Mouse (Mus musculus) heart, embryonic 15.5 days (tissue): ENCODE data around the gene Knstrn. TPM values are rescaled to one million over a fixed set of nuclear protein-coding genes. Genes with fewer than 3 reads are reported as not detected.

Source experiments
- ATAC-seq: fragments of 200-750 bp; cut with Nextera tagmentation; replicated peaks from 2 replicates; pipeline ENCODE4 v1.8.0; 2017; ENCODE audit warnings: low read depth, moderate TSS enrichment; ENCODE audit not compliant: insufficient number of reproducible peaks, insufficient read depth, low FRiP score
- H3K27ac ChIP-seq: fragments of 300-500 bp; sonication (generic); 2 replicates; pipeline ENCODE4 v1.5.1; 2015; ENCODE audit warnings: mild to moderate bottlenecking, inconsistent platforms
- H3K27me3 ChIP-seq: fragments of 300-500 bp; sonication (generic); 2 replicates; pipeline ENCODE4 v1.6.1; 2015; ENCODE audit warnings: inconsistent platforms
- H3K36me3 ChIP-seq: fragments of 300-500 bp; sonication (generic); 2 replicates; pipeline ENCODE4 v1.6.1; 2015; ENCODE audit warnings: mild to moderate bottlenecking, inconsistent platforms
- H3K4me1 ChIP-seq: fragments of 300-500 bp; sonication (generic); replicated peaks from 2 replicates; pipeline ENCODE4 v1.6.1; 2015; ENCODE audit warnings: inconsistent platforms
- H3K4me2 ChIP-seq: fragments of 300-500 bp; sonication (generic); 2 replicates; pipeline ENCODE4 v1.6.1; 2015; ENCODE audit warnings: inconsistent platforms, mild to moderate bottlenecking, moderate library complexity
- H3K4me3 ChIP-seq: fragments of 300-500 bp; sonication (generic); 2 replicates; pipeline ENCODE4 v1.5.1; 2015; ENCODE audit warnings: mild to moderate bottlenecking, inconsistent platforms
- H3K9ac ChIP-seq: fragments of 300-500 bp; sonication (generic); 2 replicates; pipeline ENCODE4 v1.6.1; 2015; ENCODE audit warnings: mild to moderate bottlenecking, inconsistent platforms
- H3K9me3 ChIP-seq: fragments of 300-500 bp; sonication (generic); replicated peaks from 2 replicates; pipeline ENCODE4 v1.6.1; 2016; ENCODE audit warnings: inconsistent platforms
- WGBS: fragments of 180-500 bp; shearing (Covaris S2); methylation state at CpG from one replicate; pipeline ENCODE4 v1.1.7; 2015; ENCODE audit warnings: mixed read lengths; 5-methylcytosine and 5-hydroxymethylcytosine counted together
- polyA plus RNA-seq: library from polyadenylated mRNA; unstranded; fragments of >200 nt; fragmentation: Nextera tagmentation; extraction: Ambion mirVana; gene quantifications from 2 replicates; pipeline ENCODE4 v1.2.1, GENCODE M21; 2015

The Knstrn gene
- polyA plus RNA-seq, 1 experiment from 2014 or later = 92.2 TPM

DNA sequence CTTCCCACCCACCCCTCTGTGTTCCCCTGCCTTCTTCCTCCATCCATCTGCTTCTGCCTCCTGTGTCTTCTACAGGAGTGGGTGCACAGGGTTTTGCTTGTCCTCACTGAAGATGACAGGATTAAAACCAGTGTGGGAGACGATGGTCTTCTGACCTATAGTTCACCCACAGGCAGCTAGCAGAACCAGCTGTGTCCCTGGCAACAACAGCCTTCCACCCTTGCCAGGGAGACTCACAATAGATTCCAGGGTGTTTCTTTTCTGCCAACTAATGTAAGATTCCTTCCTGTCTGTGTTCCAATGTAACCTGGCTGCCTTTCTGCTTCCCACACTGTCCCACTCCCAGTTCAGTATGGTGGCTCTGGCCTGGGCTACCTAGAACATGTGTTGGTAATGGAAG lies 57.2 kb downstream of the Knstrn start:
- H3K9me3 ChIP-seq = no peaks in the 10 kb centered on the region
- H3K9ac ChIP-seq = no peak overlapping the region
- no peak overlapping the region for H3K4me3 ChIP-seq
- no peak for ATAC-seq
- no peaks in the 10 kb centered on the region for H3K27me3 ChIP-seq
- H3K4me1 ChIP-seq = peaks cover 21% of the 10 kb centered on the region
- 69% methylated on average over 1 of the region's 1 CpGs for WGBS
- H3K4me2 ChIP-seq = no peak overlapping the region
- H3K36me3 ChIP-seq = peaks cover 6% of the 10 kb centered on the region
- no peak overlapping the region for H3K27ac ChIP-seq

DNA sequence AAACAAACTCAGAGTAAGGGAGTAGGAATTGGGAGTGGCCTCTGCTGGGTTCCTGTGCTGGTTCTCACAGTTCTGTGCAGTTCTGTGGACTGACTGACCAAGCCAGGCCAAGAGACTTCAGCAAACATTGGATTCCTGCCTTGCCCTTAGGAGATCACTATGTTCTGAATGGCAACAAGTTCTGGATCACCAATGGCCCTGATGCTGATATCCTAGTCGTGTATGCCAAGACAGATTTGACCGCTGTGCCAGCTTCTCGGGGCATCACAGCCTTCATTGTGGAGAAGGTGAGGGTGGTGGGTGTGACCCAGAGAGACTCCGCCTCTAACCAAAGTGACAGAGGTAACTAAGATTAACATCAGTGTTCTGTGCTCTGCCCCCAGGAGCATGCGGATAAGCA lies 59.2 kb downstream of the Knstrn start:
- no peak overlapping the region for H3K4me3 ChIP-seq
- no peaks in the 10 kb centered on the region for H3K27me3 ChIP-seq
- no peak overlapping the region for H3K9ac ChIP-seq
- peaks cover 21% of the 10 kb centered on the region for H3K4me1 ChIP-seq
- ATAC-seq = no peak
- H3K27ac ChIP-seq = no peak overlapping the region
- peaks cover 23% of the 10 kb centered on the region for H3K36me3 ChIP-seq
- 94% methylated on average over 5 of the region's 5 CpGs for WGBS
- no peak overlapping the region for H3K4me2 ChIP-seq
- no peaks in the 10 kb centered on the region for H3K9me3 ChIP-seq

DNA sequence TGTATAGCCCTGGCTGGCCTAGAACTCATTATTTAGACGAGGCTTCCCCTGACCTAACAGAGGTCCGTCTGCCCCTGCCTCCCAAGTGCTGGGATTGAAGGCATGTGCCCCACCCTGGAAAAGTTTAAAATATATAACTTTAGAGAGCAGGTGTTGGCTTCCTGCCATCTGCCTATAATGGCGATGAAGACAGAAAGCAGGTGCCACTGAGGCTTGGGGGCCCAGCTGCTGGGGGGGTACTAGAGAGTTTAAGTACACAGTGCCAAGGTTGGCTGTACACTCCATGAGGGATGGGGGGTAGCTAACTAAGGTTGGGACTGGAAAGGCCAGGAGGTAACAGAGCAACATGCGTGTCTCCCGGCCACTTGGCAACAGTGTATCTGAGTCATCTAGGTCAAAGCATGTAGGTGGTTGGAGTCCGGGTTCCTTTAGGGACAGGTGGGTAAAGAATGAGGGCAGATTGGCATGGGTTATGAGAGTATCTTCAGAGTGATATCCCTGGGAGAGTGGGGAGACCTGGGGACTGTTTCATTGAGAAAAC lies 60.2 kb downstream of the Knstrn start:
- Histone ChIP-seq H3K9ac (no peak overlapping the region), H3K4me3 (no peak overlapping the region), H3K27me3 (no peaks in the 10 kb centered on the region), H3K27ac (no peak overlapping the region), H3K4me1 (peaks cover 21% of the 10 kb centered on the region), H3K4me2 (no peak overlapping the region), H3K36me3 (peaks cover 24% of the 10 kb centered on the region), H3K9me3 (no peaks in the 10 kb centered on the region)
- ATAC-seq = no peak
- 68% methylated on average over 6 of the region's 6 CpGs for whole genome bisulfite sequencing

DNA sequence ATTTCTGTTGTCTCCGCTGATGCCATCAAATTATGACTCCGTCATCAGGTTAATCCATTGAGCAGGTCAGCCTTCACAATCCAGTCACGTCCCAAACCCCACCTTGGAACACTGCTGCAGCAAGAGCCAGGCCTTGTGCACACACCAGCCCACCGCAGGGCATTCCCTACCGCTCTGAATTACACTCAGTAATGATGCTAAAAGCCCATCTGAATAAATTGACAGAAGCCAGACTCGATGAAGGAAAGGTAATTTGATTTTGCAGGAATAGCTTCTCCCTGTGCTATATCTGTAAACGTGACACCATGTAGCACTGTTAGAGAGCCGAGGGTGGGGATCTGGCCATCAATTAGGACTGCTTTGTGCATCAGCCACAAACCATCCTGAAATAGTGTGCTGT lies 61.5 kb downstream of the Knstrn start:
- no peak; the same call in 1 of the 2 replicates for ATAC-seq
- H3K27ac ChIP-seq = no peak overlapping the region
- H3K36me3 ChIP-seq = peaks cover 24% of the 10 kb centered on the region
- WGBS = 90% methylated on average over 8 of the region's 8 CpGs
- H3K9me3 ChIP-seq = no peaks in the 10 kb centered on the region
- H3K9ac ChIP-seq = no peak overlapping the region
- no peak overlapping the region for H3K4me2 ChIP-seq
- H3K4me3 ChIP-seq = no peak overlapping the region
- H3K4me1 ChIP-seq = peaks cover 21% of the 10 kb centered on the region
- no peaks in the 10 kb centered on the region for H3K27me3 ChIP-seq

DNA sequence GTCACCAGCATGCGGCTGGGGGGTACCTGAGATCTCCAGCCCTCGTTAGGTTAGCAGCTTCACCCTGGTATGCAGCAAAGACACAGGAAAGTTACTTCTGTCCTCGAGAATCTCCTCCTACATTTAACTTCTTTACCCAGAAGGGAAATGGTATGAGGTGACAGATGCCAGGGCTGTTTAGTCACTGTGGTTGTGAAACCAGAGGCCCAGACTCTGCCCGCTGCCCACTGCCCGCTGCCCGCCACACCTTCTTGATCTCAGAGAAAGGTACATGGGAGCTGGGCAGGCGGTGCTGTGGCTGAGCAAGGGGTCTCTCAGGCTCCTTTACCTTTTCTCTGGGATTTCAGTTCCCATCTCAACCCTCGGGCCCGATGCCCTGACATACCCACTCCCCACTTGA lies 62.6 kb downstream of the Knstrn start:
- H3K9me3 ChIP-seq = no peaks in the 10 kb centered on the region
- H3K4me2 ChIP-seq = no peak overlapping the region
- no peak for ATAC-seq
- WGBS = 89% methylated on average over 9 of the region's 9 CpGs
- no peak overlapping the region for H3K4me3 ChIP-seq
- peaks cover 18% of the 10 kb centered on the region for H3K36me3 ChIP-seq
- H3K27ac ChIP-seq = no peak overlapping the region
- peaks cover 18% of the 10 kb centered on the region for H3K4me1 ChIP-seq
- no peak overlapping the region for H3K9ac ChIP-seq
- no peaks in the 10 kb centered on the region for H3K27me3 ChIP-seq

DNA sequence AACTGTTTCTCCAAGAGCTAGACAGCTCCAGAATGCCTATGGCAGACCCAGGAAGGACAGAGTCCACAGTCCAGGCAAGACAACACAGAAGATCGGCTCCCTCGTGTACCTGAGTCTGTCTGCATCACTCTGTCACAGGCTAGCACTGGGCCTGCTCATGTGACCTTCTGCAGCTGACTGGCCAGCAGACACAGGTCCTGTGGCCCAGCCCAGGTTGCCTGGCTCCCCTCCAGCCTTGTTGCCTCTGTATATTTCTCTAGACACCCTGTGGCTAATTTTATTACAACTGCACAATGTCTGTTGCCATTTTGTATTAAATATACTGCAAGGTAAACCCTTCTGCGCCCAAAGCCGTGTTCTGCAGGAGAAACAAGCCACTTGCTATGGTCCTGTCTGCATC lies 67.2 kb downstream of the Knstrn start:
- Histone ChIP-seq H3K4me3 (no peak overlapping the region), H3K27ac (no peak overlapping the region), H3K27me3 (peaks cover 22% of the 10 kb centered on the region), H3K36me3 (peaks cover 18% of the 10 kb centered on the region), H3K4me2 (no peak overlapping the region), H3K4me1 (peaks cover 16% of the 10 kb centered on the region), H3K9ac (no peak overlapping the region), H3K9me3 (no peaks in the 10 kb centered on the region)
- ATAC-seq = no peak
- 63% methylated on average over 4 of the region's 4 CpGs for WGBS

DNA sequence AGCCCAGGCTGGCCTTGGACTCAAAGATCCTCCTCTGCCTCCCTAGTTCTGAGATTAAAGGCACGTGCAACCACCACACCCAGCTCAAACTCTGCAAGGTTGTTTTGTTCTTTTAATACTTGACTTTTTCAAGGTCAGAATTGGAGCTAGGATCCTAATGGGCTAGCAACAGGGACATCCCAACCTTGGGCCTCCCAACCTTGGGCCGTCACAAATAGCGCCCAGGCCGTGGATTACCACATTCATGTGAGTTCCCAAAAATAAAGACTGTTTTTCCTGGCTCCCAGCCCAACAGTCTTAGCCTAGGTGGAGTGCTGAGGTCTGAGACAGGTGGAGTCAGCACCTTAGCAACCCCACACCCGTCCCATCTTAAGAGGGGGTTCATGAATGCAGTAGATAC lies 68.2 kb downstream of the Knstrn start:
- no peak for ATAC-seq
- no peak overlapping the region for H3K27ac ChIP-seq
- peaks cover 16% of the 10 kb centered on the region for H3K4me1 ChIP-seq
- no peak overlapping the region for H3K4me3 ChIP-seq
- H3K9ac ChIP-seq = no peak overlapping the region
- no peak overlapping the region for H3K4me2 ChIP-seq
- H3K27me3 ChIP-seq = peaks cover 25% of the 10 kb centered on the region
- peaks cover 10% of the 10 kb centered on the region for H3K36me3 ChIP-seq
- H3K9me3 ChIP-seq = no peaks in the 10 kb centered on the region
- 74% methylated on average over 5 of the region's 5 CpGs for WGBS

DNA sequence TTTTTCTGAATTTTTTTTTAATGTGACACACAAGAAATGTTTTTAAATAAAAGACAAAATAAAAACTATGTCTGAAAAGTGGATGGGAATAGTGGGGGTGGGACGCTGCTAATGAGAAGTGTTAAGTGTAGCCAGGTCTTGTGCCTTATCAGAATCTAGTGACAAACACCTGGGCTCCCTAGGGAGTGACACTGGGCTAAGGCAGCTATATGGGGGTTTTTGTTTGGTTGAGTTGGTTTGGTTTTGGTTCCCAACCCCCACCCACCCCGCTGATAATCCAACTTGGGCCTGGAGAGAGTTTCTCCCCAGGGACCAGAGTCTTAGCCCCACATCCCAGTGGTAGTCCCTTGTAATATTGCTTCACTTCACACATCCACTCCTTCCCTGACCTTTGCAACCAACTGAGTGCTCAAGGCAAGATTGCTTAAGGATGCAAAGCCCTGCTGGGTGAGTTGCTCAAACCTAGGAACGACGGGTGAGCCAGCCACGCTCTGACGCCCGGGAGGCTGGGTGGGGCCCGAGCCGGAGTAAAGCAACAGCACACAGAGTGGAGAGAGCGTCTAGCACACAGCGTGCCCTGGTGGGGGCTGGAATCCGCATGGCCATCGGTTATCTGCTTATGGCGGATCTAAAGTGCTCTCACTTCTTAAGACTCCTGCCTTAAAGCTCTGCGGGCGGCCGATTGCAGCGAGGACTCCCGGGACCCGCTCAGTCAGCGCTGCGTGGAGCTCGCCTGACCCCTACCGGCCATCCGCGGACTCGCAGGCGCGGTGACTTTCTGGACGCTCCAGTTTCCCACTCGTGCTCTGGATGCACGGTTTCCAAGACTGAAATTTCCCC lies 69.3 kb downstream of the Knstrn start:
- ATAC-seq = peak; percentile 72
- Histone ChIP-seq H3K4me2 (peak overlapping the region; percentile 79), H3K9ac (peak overlapping the region; percentile 52), H3K36me3 (peaks cover under 1% of the 10 kb centered on the region; the same call in 1 of the 2 replicates), H3K9me3 (no peaks in the 10 kb centered on the region), H3K4me1 (peaks cover 22% of the 10 kb centered on the region), H3K27me3 (peaks cover 29% of the 10 kb centered on the region), H3K4me3 (peak overlapping the region; percentile 46), H3K27ac (no peak overlapping the region)
- WGBS = 3% methylated on average over 32 of the region's 32 CpGs

DNA sequence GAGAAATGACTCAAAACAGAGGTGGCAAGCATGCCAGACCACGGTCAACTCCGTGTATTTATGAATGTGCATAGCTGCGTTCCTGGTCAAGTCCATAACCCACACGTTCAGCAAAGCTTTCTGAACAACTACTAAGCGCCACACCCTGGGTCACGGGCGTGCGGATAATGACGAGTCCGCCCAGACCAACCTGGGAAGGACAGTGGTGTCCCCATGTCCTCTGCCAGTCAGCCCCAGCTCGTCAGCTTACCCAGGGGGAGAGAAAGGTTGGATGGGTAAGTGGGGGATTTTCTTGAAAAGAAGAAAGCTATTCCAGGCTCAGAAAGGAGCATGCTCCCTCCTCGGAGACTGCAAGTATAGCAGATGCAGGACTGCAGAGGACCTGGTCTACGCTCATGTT lies 73.6 kb downstream of the Knstrn start:
- Histone ChIP-seq H3K9me3 (no peaks in the 10 kb centered on the region), H3K4me2 (peak overlapping the region; percentile 48), H3K4me1 (peaks cover 17% of the 10 kb centered on the region), H3K27ac (no peak overlapping the region), H3K4me3 (no peak overlapping the region; the same call in 1 of the 2 replicates), H3K27me3 (peaks cover 44% of the 10 kb centered on the region), H3K36me3 (no peaks in the 10 kb centered on the region), H3K9ac (no peak overlapping the region)
- ATAC-seq = no peak
- whole genome bisulfite sequencing = 51% methylated on average over 13 of the region's 13 CpGs

DNA sequence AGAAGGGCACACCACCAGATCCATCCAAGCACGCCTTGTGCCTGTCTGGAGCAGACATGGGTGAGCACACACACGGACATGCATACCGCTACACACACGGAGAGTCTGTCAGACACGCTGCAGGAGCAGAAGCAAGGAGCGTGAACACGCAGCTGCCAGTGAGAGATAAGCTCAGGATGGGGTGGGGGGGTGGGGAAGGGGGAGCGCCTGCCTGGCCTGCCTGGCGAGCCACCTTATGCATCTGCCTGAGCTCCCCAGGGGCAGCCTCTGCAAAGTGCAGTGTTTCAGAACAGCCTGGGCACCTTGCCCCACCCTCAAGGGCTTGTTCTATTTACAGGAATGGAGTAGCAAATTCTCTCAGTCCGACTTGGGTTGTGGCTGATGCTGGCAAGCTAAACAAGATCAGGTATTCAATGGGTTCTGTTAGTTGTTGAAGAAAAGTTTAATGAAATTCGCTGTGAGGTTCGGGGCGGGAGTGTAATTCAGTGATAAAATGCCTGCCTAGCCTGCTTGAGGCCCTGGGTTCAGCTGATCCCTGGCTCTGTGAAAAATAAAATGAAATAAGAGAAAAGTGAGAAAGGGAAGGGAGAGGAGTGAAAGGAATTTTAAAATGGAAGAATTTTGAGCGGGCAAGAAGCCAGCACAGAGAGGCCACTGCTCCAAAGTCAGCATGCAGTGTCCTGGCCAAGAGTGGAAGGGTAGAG lies 74.2 kb downstream of the Knstrn start:
- H3K4me1 ChIP-seq = peaks cover 12% of the 10 kb centered on the region
- peak overlapping the region; percentile 48 for H3K4me2 ChIP-seq
- no peaks in the 10 kb centered on the region for H3K36me3 ChIP-seq
- no peak overlapping the region for H3K27ac ChIP-seq
- 14% methylated on average over 14 of the region's 14 CpGs for WGBS
- no peak overlapping the region for H3K9ac ChIP-seq
- no peaks in the 10 kb centered on the region for H3K9me3 ChIP-seq
- no peak overlapping the region; the same call in 1 of the 2 replicates for H3K4me3 ChIP-seq
- H3K27me3 ChIP-seq = peaks cover 48% of the 10 kb centered on the region
- ATAC-seq = peak; percentile 25

DNA sequence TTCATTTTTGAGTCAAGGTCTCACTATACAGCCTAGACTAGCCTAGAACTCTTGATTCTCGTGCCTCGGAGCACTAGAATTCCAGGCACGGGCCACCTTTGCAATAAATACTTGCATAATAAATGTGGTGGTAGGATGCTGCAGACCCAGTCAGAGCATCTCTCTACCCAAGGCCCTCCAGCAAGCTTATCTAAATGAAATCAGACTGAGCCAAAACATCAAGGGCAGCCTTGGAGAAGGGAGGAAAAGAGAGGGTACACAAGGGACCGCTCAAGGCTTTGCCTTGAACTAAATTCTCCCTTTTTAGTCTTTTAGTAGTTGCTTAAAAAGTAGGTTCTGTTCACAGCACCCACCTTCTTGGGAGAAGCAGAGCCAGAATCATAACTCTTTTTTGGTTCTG lies 77.4 kb downstream of the Knstrn start:
- no peak overlapping the region for H3K4me3 ChIP-seq
- no peaks in the 10 kb centered on the region for H3K36me3 ChIP-seq
- peaks cover 52% of the 10 kb centered on the region for H3K27me3 ChIP-seq
- no peak overlapping the region for H3K27ac ChIP-seq
- no peak for ATAC-seq
- no peaks in the 10 kb centered on the region for H3K9me3 ChIP-seq
- no peak overlapping the region for H3K9ac ChIP-seq
- WGBS = 88% methylated on average over 4 of the region's 4 CpGs
- H3K4me2 ChIP-seq = no peak overlapping the region
- H3K4me1 ChIP-seq = peaks cover 14% of the 10 kb centered on the region
